Mouse (Mus musculus) CH12.LX (cell line): ENCODE data around the gene Noto. TPM values are rescaled to one million over a fixed set of nuclear protein-coding genes. Genes with fewer than 3 reads are reported as not detected.
A peak's percentile ranks its signal among the peaks of the same experiment; 100 is the strongest.

ENCODE experiments used
- DNase-seq: peaks from one replicate; pipeline ENCODE4 v3.0.0-alpha.2; 2013; ENCODE audit errors: extremely low read depth
- H3K27ac ChIP-seq: 2 replicates; pipeline ENCODE4 v1.5.1; 2012; ENCODE audit warnings: low read depth, mild to moderate bottlenecking, control low read depth, moderate library complexity; ENCODE audit not compliant: insufficient read depth
- H3K27me3 ChIP-seq: replicated peaks from 2 replicates; pipeline ENCODE3; 2012; ENCODE audit warnings: inconsistent platforms
- H3K36me3 ChIP-seq, 2 experiments: replicated peaks in 1 of 2; 2 replicates each; pipeline versions ENCODE3 to v1.6.1; 2012; ENCODE audit warnings: inconsistent platforms in 1 of 2, low read length in 1 of 2, mild to moderate bottlenecking in 1 of 2, mixed read lengths in 1 of 2, moderate library complexity in 1 of 2; ENCODE audit not compliant: control insufficient read depth in 1 of 2, insufficient read depth in 1 of 2
- H3K4me1 ChIP-seq, 2 experiments: 2 replicates each; pipeline ENCODE4 v1.6.1; 2012; ENCODE audit warnings: inconsistent platforms in 1 of 2, moderate library complexity in 1 of 2; ENCODE audit not compliant: insufficient read depth in 2 of 2, control insufficient read depth in 1 of 2
- H3K4me2 ChIP-seq: 2 replicates; pipeline ENCODE4 v1.6.1; 2012; ENCODE audit warnings: low read depth, mild to moderate bottlenecking, control low read depth; ENCODE audit not compliant: poor library complexity, insufficient read depth, severe bottlenecking
- H3K4me3 ChIP-seq, 3 experiments: fragments of 150-350 bp in 1 of 3; sonication (generic) in 1 of 3; replicated peaks in 1 of 3; 2 replicates each; pipeline versions ENCODE3 to v1.5.1; 2011 to 2012; ENCODE audit warnings: low read depth in 2 of 3, low read length in 2 of 3, mild to moderate bottlenecking in 2 of 3, moderate library complexity in 2 of 3, control low read depth in 1 of 3, improper control_type of control experiment in 1 of 3, inconsistent platforms in 1 of 3, mixed read lengths in 1 of 3; ENCODE audit not compliant: poor library complexity in 1 of 3
- H3K79me2 ChIP-seq: replicated peaks from 2 replicates; pipeline ENCODE4 v1.6.1; 2012; ENCODE audit warnings: mild to moderate bottlenecking, moderate library complexity; ENCODE audit not compliant: control insufficient read depth, poor library complexity, insufficient read depth, severe bottlenecking; ENCODE audit errors: extremely low read depth
- H3K9ac ChIP-seq: 2 replicates; pipeline ENCODE4 v1.6.1; 2012; ENCODE audit warnings: low read depth, mild to moderate bottlenecking, control low read depth, moderate library complexity; ENCODE audit not compliant: insufficient read depth
- H3K9me3 ChIP-seq: replicated peaks from 2 replicates; pipeline ENCODE3; 2012; ENCODE audit warnings: low read length, inconsistent platforms, mixed read lengths
- BHLHE40 ChIP-seq: IDR thresholded peaks from 2 replicates; pipeline ENCODE4 v1.6.1; 2011; ENCODE audit warnings: mild to moderate bottlenecking, low read depth, low read length, improper control_type of control experiment
- CHD2 ChIP-seq: IDR thresholded peaks from 2 replicates; pipeline ENCODE4 v1.6.1; 2011; ENCODE audit warnings: low read length, improper control_type of control experiment
- CTCF ChIP-seq, 2 experiments: IDR thresholded peaks in 1 of 2; conservative IDR thresholded peaks in 1 of 2; 2 replicates each; pipeline ENCODE4 v1.5.1; 2011 to 2012; ENCODE audit warnings: low read depth in 2 of 2, low read length in 2 of 2, improper control_type of control experiment in 1 of 2, inconsistent platforms in 1 of 2, mild to moderate bottlenecking in 1 of 2, moderate library complexity in 1 of 2
- E2F4 ChIP-seq: IDR thresholded peaks from 2 replicates; pipeline ENCODE4 v1.6.1; 2011; ENCODE audit warnings: low read depth, low read length, improper control_type of control experiment; ENCODE audit not compliant: insufficient replicate concordance
- ELF1 ChIP-seq: IDR thresholded peaks from 2 replicates; pipeline ENCODE4 v1.6.1; 2014; ENCODE audit warnings: low read depth, mild to moderate bottlenecking, inconsistent platforms, low read length, improper control_type of control experiment
- HCFC1 ChIP-seq: IDR thresholded peaks from 2 replicates; pipeline ENCODE4 v1.6.1; 2012; ENCODE audit warnings: low read depth, mild to moderate bottlenecking, inconsistent platforms, low read length, improper control_type of control experiment
- KAT2A ChIP-seq: IDR thresholded peaks from 2 replicates; pipeline ENCODE4 v1.6.1; 2012; ENCODE audit warnings: low read length, improper control_type of control experiment, inconsistent platforms; ENCODE audit not compliant: insufficient replicate concordance
- MAX ChIP-seq: IDR thresholded peaks from 2 replicates; pipeline ENCODE4 v1.6.1; 2011; ENCODE audit warnings: low read length, improper control_type of control experiment
- MXI1 ChIP-seq: IDR thresholded peaks from 2 replicates; pipeline ENCODE4 v1.6.1; 2011; ENCODE audit warnings: mild to moderate bottlenecking, low read depth, low read length, improper control_type of control experiment
- NELFE ChIP-seq: IDR thresholded peaks from 2 replicates; pipeline ENCODE4 v1.6.1; 2011; ENCODE audit warnings: low read depth, low read length, improper control_type of control experiment
- NRF1 ChIP-seq: IDR thresholded peaks from 2 replicates; pipeline ENCODE4 v1.6.1; 2014; ENCODE audit warnings: low read depth, mild to moderate bottlenecking, inconsistent platforms, low read length, improper control_type of control experiment, moderate library complexity
- POLR2AphosphoS2 ChIP-seq: IDR thresholded peaks from 2 replicates; pipeline ENCODE4 v1.6.1; 2011; ENCODE audit warnings: low read depth, low read length, improper control_type of control experiment
- RAD21 ChIP-seq: IDR thresholded peaks from 2 replicates; pipeline ENCODE4 v1.6.1; 2011; ENCODE audit warnings: low read depth, mild to moderate bottlenecking, low read length, improper control_type of control experiment, moderate library complexity
- SIN3A ChIP-seq: IDR thresholded peaks from 2 replicates; pipeline ENCODE4 v1.6.1; 2012; ENCODE audit warnings: low read length, improper control_type of control experiment, inconsistent platforms
- TBP ChIP-seq: conservative IDR thresholded peaks from 2 replicates; pipeline ENCODE4 v1.6.1; 2011; ENCODE audit warnings: low read depth, low read length, improper control_type of control experiment
- UBTF ChIP-seq: IDR thresholded peaks from 2 replicates; pipeline ENCODE4 v1.6.1; 2012; ENCODE audit warnings: low read depth, mild to moderate bottlenecking, inconsistent platforms, low read length, improper control_type of control experiment, moderate library complexity
- ZMIZ1 ChIP-seq: IDR thresholded peaks from 2 replicates; pipeline ENCODE4 v1.6.1; 2012; ENCODE audit warnings: low read depth, mild to moderate bottlenecking, inconsistent platforms, low read length, improper control_type of control experiment
- dilution Hi-C: fragments of 300-500 bp; cut with MboI; formaldehyde crosslinking; loops from 2 replicates; pipeline ENCODE4 v1.14.3; 2020; ENCODE audit warnings: low sequenced_read_pairs; ENCODE audit not compliant: extremely low pct_unique_long_range_greater_than_20kb, extremely low pct_ligation_motif_present
- in situ Hi-C: fragments of 300-500 bp; cut with MboI; formaldehyde crosslinking; loops from 3 replicates; pipeline ENCODE4 v1.14.3; 2019; ENCODE audit warnings: low sequenced_read_pairs, low pct_ligation_motif_present, low pct_unique_long_range_greater_than_20kb, mixed read lengths
- polyA plus RNA-seq: library from polyadenylated mRNA; unstranded; fragments of >175 nt; gene quantifications from 2 replicates; pipeline ENCODE4 v1.2.1, GENCODE M21; 2012; ENCODE audit warnings: low read depth; ENCODE audit not compliant: insufficient read length
- total RNA-seq, 2 experiments: library from RNA; depleted of rRNA; stranded (reverse); fragments of 300-350 nt in 1 of 2; fragments of >200 nt in 1 of 2; gene quantifications; 2 replicates each; pipeline ENCODE4 v1.2.3; 2012 to 2014

The Noto gene
- total and polyA plus RNA-seq, 3 experiments, result not detected

GRCm38 (mm10) chr6:85450697-85451663, 27.3 kb downstream of the Noto start, which contains the start of gene Cct7:
Gene Cct7 (plus strand): TSS chr6:85451514.
- H3K9me3 ChIP-seq, result no peaks in the 10 kb centered on the region
- H3K4me2 ChIP-seq, result peak within 1 kb of the TSS; percentile 97
- peaks cover 0 to 35% of the 10 kb centered on the region in 2 experiments; a peak in 2 of 4 replicates for H3K4me1 ChIP-seq
- dilution Hi-C loops, result no loop called here
- peak within 1 kb of the TSS; percentile 85 for H3K27ac ChIP-seq
- H3K36me3 ChIP-seq, result peaks cover 11 to 51% of the 10 kb centered on the region in 2 experiments
- H3K27me3 ChIP-seq, result no peaks in the 10 kb centered on the region
- peaks cover 38% of the 10 kb centered on the region for H3K79me2 ChIP-seq
- H3K4me3 ChIP-seq, result peak within 1 kb of the TSS; percentile 89 to 99 (median 93)
- in situ Hi-C loops, result loop anchor here (25.0 kb wide), 1 partner anchor 461 kb away; the partner anchor contains the start of genes Nat8f1, Nat8f4 and Tprkb
- TF ChIP-seq NELFE (peak; percentile 67), HCFC1 (no peak), ZMIZ1 (peak; percentile 40; the same call in 1 of the 2 replicates), BHLHE40 (no peak), MAX (0 out of 2 replicates have a peak, but pooled peaks have one; percentile 39), NRF1 (peak; percentile 28; the same call in 1 of the 2 replicates), POLR2AphosphoS2 (0 out of 2 replicates have a peak, but pooled peaks have one; percentile 4), CHD2 (peak; percentile 89), KAT2A (0 out of 2 replicates have a peak, but pooled peaks have one; percentile 19), RAD21 (no peak), CTCF (conservative IDR thresholded peaks at IDR 0.05 in 1 of 2, IDR thresholded peaks at IDR 0.05 in 1 of 2; ENCODE audit: low read depth in 2 of 2, low read length in 2 of 2) (peak in 1 of 2 experiments; percentile 60; a peak in 2 of 4 replicates), MXI1 (peak; percentile 73; the same call in 1 of the 2 replicates), UBTF (peak; percentile 63; the same call in 1 of the 2 replicates), E2F4 (no peak), TBP (0 out of 2 replicates have a peak, but pooled peaks have one; percentile 66), ELF1 (peak; percentile 77), SIN3A (no peak)
- DNase-seq, result peak; percentile 98
- H3K9ac ChIP-seq, result peak within 1 kb of the TSS; percentile 93
